Mouse (Mus musculus) mouse embryonic stem cell (cell line): ENCODE results near the gene Tmem63a.

ENCODE experiments used
- in situ Hi-C, 2 experiments: fragments of 300-500 bp; cut with MboI; formaldehyde crosslinking; loops; 1 replicate in 1 of 2; 3 replicates in 1 of 2; pipeline ENCODE4 v1.14.3; 2019 to 2020; ENCODE audit warnings: low sequenced_read_pairs in 2 of 2, low pct_unique_long_range_greater_than_20kb in 1 of 2, mixed read lengths in 1 of 2; ENCODE audit not compliant: unreplicated experiment in 1 of 2

Gene Tmem63a

GRCm38 (mm10) chr1:180990671-180991070, 48.5 kb downstream of the Tmem63a start:
- in situ Hi-C loops: no loop called here

DNA sequence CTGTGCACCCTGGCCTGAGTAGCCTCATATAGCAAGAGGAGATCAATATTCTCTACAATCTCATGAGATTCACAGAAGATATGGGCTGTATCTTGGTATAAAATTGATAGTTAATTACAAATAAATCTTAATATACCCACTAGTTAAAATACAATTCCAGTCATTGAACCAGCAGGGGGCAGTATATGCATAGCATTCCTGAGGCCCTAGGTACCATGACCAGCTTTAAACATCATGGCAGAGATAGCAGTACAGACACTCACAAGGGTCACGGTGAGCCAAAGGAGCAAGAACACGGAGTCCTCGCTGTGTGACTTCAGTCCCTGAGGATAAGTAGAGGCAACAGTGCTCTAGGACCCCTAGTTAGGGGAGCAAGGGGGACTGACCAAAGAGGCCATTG, 50.0 kb downstream of the Tmem63a start:
- in situ Hi-C loops: no loop called here

GRCm38 (mm10) chr1:181000501-181001092, 58.5 kb downstream of the Tmem63a start:
- in situ Hi-C loops: no loop called here

DNA sequence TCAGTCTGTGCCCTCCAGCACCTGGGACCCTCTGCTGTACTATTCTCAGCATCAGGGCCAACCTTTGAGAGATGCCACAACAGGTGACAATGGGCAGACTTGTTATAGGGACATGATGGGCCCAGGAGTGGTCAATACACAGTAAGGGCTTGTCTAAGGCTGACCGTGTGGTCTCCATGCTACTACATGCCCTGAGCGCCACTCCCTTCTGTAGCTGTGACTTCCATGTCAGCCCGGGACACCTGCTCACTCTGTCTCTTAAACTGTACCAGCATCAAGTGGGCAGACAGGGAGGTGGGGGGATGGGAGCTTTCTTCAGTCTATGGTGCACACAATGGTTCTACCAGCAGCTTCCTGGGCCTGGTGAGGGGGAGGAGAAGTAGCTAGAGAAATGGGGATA, 59.1 kb downstream of the Tmem63a start:
- in situ Hi-C loops: no loop called here

DNA sequence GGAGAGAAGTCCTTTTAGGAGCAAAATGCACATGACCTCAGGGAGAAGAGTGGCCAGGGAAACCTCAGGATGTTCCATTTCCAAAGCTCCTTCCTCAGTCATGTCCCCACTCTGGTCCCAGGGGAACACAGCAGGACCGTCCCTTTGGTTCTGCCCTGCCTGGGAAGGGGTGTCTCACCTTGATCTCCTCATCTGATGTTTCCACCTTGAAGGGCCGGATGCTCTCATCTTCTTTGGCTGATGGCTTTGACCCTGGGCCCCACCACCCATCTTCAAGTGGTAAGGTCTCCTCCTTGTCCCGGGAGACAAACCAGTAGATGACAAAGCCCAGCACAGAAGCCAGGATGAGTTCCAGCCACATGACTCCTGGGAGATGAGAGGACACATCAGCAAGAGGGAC, 59.5 kb downstream of the Tmem63a start:
- in situ Hi-C loops: no loop called here

DNA sequence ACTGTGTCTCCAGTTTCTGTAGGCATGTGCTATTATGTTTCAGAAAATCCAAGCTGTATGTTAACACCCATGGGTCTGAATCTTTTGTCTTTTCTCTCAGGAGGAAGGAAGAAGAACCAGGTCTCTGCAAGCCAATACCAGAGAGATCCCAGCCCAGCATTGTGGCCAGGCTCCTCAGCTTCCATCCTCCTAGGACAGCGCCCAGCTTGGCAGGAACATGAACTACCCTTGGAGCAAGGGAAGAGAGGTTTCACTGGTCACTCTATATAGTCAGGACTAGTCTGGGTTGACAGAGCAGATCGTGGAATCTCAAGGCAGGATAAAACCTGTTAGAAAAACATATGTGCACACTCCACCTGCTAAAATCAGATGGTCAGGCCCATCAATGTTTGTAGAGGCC, 61.6 kb downstream of the Tmem63a start:
- in situ Hi-C loops: no loop called here

DNA sequence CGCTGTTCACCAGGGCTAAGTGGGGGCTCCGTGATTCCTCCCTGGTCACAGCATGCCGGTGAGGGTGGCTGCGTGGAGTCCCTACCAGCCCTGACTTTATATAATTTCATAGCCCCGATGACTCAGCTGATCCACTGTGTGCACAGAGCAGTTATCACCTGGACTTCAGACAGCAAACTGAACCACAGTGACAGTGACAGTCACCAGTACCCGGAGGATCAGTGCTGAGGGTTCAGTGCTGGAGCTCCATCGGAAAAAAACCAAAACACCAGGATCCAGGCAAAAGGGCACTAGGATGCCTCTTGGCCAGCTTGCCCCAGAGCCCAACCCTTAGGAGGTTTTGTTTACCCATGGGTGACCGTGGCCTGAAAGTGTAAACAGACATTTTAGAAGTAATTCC, 63.2 kb downstream of the Tmem63a start:
- in situ Hi-C loops: no loop called here

- in situ Hi-C loops: no loop called here
These were observed 65.7 kb downstream of the Tmem63a start for GRCm38 (mm10) chr1:181007831-181008230.

DNA sequence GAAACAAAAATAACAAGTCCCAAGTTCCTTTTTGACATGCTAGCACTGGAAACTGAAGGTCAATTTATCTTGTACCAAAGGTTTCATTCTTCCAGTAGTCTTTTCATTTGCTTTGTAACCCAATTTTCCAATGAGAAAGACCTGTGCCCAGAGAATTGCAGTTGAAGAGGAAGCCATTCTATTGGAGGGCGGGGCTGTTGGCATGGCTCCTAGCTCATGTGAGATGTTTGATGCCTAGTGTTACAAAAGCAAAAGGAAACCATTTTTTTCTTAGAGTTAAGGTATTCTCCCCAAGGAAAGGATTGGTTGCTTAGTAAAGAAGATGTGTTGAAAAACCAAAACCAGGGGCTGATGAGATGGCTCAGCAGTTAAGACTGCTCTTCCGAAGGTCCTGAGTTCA, 66.1 kb downstream of the Tmem63a start:
- in situ Hi-C loops: no loop called here

DNA sequence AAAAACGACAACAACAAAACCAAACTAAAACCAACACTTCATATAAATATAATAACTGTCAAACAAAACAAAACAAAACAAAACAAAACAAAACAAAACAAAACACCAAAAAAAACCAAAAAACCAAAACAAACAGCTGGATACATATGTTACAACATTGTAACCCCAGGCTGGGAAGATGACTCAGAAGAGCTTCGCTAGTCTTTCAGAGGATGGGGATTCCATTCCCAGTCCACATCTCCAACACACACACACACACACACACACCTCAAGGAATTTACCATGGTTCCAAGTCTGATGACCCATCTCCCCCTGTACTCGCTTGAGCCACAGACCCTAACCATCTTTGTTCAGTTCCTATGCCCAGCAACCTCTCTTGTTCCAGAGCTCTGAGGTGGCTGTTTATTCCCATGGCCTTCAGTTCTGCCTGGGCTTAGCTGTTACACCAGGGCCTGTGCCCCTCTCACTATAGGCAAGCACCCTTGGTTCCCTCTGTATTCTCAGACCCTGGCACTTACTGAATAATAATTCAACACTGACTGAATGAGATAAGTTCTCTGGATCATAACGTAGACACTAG, 67.0 kb downstream of the Tmem63a start:
- in situ Hi-C loops: no loop called here

DNA sequence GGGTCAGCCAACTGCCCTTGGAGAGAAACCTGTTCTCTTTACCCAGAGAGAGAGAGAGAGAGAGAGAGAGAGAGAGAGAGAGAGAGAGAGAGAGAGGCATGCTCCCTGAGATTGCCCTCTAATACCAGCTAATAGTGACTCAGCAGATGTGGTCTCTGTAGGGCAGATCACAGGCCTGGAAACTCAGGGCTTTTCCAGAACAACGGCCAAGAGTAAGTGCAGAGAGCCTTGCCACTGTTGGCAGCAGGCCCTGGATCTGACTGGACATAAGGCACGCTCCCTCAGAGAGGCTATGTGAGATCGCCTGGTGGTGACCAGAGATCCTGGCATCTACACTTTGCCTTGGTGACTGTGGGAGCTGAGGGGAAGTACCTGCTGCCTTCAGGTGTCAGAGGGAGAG, 67.6 kb downstream of the Tmem63a start:
- in situ Hi-C loops: no loop called here

DNA sequence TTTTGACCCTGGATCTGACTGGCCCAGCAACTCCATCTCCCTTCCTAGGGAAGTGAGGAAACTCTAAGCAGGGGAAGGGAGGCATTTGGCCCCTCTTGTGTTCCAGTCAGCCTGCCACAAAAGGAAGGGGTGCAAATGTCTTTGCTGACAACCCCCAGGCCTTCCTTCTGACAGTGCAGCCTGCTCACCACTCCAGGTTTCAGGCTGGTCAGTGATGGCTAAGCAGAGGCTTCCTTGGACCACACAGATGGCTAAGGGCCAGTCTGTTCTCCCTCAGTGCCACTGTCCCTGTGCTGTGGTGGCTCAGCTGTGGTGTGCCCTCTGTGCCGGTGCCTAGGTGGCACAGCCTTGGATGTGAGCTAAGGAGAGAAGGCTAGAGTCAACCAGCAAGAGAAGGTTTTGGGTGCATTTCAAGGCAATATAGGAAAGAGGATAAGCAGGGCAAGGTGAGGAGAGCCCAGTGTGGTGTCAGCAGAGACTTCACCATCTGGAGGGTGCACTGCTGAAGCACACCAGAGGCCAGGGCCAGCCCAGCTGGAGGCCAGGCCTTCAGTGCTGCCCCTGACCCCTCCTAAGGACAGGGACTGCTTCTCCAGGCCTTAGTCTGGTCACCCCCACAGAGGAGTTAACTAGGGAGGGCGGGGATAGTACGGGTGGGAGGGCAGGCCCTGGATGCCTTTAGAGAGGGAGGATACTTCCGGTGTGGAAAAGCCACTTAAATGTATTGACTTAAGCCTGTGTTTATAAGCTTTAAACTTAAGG, 68.2 kb downstream of the Tmem63a start:
- in situ Hi-C loops: no loop called here

DNA sequence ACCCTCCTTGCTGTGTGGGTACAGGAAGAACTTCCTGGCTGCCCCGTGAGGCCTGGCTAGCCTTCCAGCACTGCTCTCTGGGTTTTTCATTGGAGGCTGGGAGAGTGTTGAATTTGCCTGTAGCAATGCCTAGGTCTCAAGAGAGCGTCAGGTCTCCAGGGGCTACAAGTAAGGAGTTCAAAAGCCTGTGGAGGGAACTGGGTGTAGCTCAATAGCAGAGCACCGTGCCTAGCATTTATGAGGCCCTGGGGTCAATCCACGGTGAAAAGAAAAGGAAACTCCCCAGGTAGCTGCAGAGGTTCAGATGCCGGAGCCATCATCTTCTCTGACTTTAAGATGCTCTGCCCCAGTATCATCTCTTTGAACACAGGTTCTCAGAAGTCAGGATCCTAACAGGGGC, 69.5 kb downstream of the Tmem63a start:
- in situ Hi-C loops: no loop called here

DNA sequence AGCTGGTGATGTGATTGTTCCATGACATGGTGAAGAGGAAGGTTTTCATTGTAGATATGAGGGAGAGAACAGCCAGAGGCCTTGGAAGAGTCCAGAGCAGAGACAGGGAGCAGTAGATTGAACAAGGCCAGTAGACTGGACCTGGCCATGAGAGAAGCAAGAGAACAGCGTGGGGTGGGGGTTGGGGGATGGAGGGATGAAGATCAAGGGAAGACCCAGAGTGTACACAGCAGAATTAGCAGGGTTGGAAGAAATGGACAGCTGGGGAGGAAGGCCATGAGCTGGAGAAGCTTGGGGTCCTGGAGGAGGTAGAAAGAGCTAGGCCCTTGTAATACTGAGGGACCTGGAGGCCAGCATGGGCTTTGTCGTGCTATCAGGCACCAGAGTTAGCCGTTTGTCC, 70.3 kb downstream of the Tmem63a start:
- in situ Hi-C loops: no loop called here

DNA sequence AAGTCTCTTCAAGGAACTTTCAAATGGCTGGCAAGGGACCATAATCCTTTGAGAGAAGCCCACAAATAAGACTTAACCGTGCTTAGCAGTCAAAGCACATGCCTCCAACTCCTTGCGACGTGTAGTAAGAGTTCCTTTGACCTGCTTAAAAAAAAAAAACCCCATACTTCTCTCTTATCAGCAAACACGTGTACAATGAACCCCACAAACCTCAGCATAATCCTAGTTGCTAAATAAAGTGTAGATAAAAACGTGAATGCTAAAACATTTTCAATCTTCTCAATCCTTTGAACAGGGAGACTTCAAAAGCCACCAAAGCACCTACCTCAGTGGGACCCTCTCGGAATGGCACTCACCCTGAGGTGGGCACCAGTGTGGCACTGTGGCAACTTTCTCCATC, 71.3 kb downstream of the Tmem63a start:
- in situ Hi-C loops: no loop called here

GRCm38 (mm10) chr1:181014731-181015500, 72.8 kb downstream of the Tmem63a start:
- in situ Hi-C loops: no loop called here

DNA sequence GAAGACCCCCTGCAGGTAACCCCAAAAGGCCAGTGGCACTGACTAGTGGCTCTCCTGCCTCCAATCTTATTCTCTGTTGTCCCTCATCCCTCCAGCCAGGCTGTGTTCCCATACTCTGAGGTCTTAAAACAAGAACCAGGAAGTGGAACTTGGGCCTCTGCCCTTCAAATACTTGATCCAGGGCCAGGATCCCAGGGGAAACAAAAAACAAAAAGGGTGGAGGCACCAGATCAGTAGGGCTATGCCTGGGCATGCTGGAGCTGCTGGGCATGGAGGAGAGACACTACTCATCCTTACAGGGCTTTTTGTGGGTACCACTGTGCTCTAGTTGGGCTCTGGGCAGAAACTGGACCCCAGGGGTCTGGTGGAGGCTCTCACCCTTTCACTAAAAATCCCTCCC, 73.4 kb downstream of the Tmem63a start:
- in situ Hi-C loops: no loop called here

- in situ Hi-C loops: no loop called here
These were observed 73.9 kb downstream of the Tmem63a start for GRCm38 (mm10) chr1:181016045-181016444.

DNA sequence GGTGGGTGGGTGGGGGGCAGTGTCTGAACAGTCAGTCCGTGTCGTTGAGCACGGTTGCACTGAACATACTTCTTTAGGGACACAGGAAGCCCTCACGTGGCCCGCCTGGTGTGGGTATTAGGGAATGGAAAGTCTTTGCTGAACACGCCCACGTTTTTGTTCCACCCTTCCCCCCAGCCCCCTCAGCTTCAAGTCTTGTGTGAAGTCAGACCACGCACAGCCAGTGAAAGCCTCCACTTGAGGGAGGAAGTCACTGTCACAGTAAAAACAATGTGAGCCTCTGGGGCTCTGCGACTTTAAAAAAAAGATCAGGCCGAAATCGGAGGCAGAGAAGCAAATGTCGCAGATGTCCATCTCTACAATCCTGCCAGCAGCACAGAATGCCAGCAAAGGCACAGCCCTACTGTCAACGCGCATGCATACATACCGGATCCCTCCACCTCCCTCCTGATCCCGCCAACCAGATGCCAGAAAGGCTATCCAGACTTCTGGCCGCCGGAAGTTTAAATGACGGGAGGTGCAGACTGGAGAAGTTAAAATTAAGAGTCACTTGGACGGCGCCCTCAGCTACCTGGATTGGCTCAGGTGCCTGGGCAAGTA, 74.5 kb downstream of the Tmem63a start:
- in situ Hi-C loops: no loop called here
